Mouse (Mus musculus): ENCODE results near the gene Rspry1. TPM values are rescaled to one million over a fixed set of nuclear protein-coding genes. Genes with fewer than 3 reads are reported as not detected.

The Rspry1 gene
- polyA plus RNA-seq (2012; rRNA removed), result 18.7 and 20.0 TPM in 2 replicates
- polyA plus RNA-seq (2014; fragmentation: Nextera tagmentation; extraction: Ambion mirVana), result 36.1 and 39.5 TPM in 2 replicates

- Histone ChIP-seq H3K4me3 (replicated peaks; ENCODE audit: low read length) (peak within 1 kb of the TSS; percentile 100), H3K27ac (replicated peaks; ENCODE audit: low read depth, low read length) (peak within 1 kb of the TSS; percentile 87), H3K27me3 (ENCODE audit: control insufficient read depth, insufficient read depth, low read length) (no peaks in the 10 kb centered on the region), H3K4me2 (replicated peaks; ENCODE audit: low read depth, low read length, severe bottlenecking) (peak within 1 kb of the TSS; percentile 88), H3K36me3 (ENCODE audit: control insufficient read depth, insufficient read depth, low read length) (no peaks in the 10 kb centered on the region; the same call in 1 of the 2 replicates), H3K9me3 (ENCODE audit: control insufficient read depth, low read length) (no peaks in the 10 kb centered on the region), H3K9ac (ENCODE audit: low read depth, low read length, severe bottlenecking) (peak within 1 kb of the TSS; percentile 92), H3K4me1 (ENCODE audit: control insufficient read depth, insufficient read depth, low read length) (peaks cover 18% of the 10 kb centered on the region)
- under 1% methylated on average over 54 of the region's 55 CpGs for WGBS
- peak; percentile 85; the same call in 1 of the 2 replicates for TF ChIP-seq POLR2A (IDR thresholded peaks at IDR 0.05; ENCODE audit: borderline replicate concordance, extremely low read depth, insufficient read depth, insufficient read length)
- DNase-seq (ENCODE audit: low spot score) (peak; percentile 100), ATAC-seq (ENCODE audit: low FRiP score, low read depth) (peak; percentile 100)
Observed at GRCm38 (mm10) chr8:94601607-94602385, at the start of gene Rspry1, which contains the start of gene Fam192a. Gene Rspry1, plus strand, starts transcription at chr8:94601937. Gene Fam192a, minus strand, starts transcription at chr8:94601997.

- TF ChIP-seq POLR2A (IDR thresholded peaks at IDR 0.05; ENCODE audit: borderline replicate concordance, extremely low read depth, insufficient read depth, insufficient read length), result no peak
- H3K36me3 ChIP-seq (ENCODE audit: control insufficient read depth, insufficient read depth, low read length), result no peaks in the 10 kb centered on the region
- ATAC-seq (ENCODE audit: low FRiP score, low read depth), result no peak
- no peak overlapping the region for H3K4me3 ChIP-seq (replicated peaks; ENCODE audit: low read length)
- DNase-seq (ENCODE audit: low spot score), result no peak
- no peaks in the 10 kb centered on the region for H3K27me3 ChIP-seq (ENCODE audit: control insufficient read depth, insufficient read depth, low read length)
- H3K4me2 ChIP-seq (replicated peaks; ENCODE audit: low read depth, low read length, severe bottlenecking), result no peak overlapping the region
- no peak overlapping the region for H3K27ac ChIP-seq (replicated peaks; ENCODE audit: low read depth, low read length)
- no peak overlapping the region for H3K9ac ChIP-seq (ENCODE audit: low read depth, low read length, severe bottlenecking)
- H3K9me3 ChIP-seq (ENCODE audit: control insufficient read depth, low read length), result no peaks in the 10 kb centered on the region
- H3K4me1 ChIP-seq (ENCODE audit: control insufficient read depth, insufficient read depth, low read length), result no peaks in the 10 kb centered on the region; the same call in 1 of the 2 replicates
- 88% methylated on average over 2 of the region's 2 CpGs for WGBS
Observed at GRCm38 (mm10) chr8:94552696-94553095, 49.0 kb upstream of the Rspry1 start.

GRCm38 (mm10) chr8:94557281-94557680, 44.5 kb upstream of the Rspry1 start:
- Histone ChIP-seq H3K4me2 (replicated peaks; ENCODE audit: low read depth, low read length, severe bottlenecking) (no peak overlapping the region), H3K27me3 (ENCODE audit: control insufficient read depth, insufficient read depth, low read length) (no peaks in the 10 kb centered on the region), H3K9me3 (ENCODE audit: control insufficient read depth, low read length) (no peaks in the 10 kb centered on the region), H3K4me3 (replicated peaks; ENCODE audit: low read length) (no peak overlapping the region), H3K27ac (replicated peaks; ENCODE audit: low read depth, low read length) (no peak overlapping the region), H3K36me3 (ENCODE audit: control insufficient read depth, insufficient read depth, low read length) (no peaks in the 10 kb centered on the region), H3K9ac (ENCODE audit: low read depth, low read length, severe bottlenecking) (no peak overlapping the region), H3K4me1 (ENCODE audit: control insufficient read depth, insufficient read depth, low read length) (no peaks in the 10 kb centered on the region)
- no peak for TF ChIP-seq POLR2A (IDR thresholded peaks at IDR 0.05; ENCODE audit: borderline replicate concordance, extremely low read depth, insufficient read depth, insufficient read length)
- ATAC-seq (ENCODE audit: low FRiP score, low read depth), result no peak
- no peak for DNase-seq (ENCODE audit: low spot score)
- WGBS, result 52% methylated on average over 3 of the region's 3 CpGs

GRCm38 (mm10) chr8:94561256-94561655, 40.5 kb upstream of the Rspry1 start:
- ATAC-seq (ENCODE audit: low FRiP score, low read depth) (no peak), DNase-seq (ENCODE audit: low spot score) (no peak)
- Histone ChIP-seq H3K27me3 (ENCODE audit: control insufficient read depth, insufficient read depth, low read length) (no peaks in the 10 kb centered on the region), H3K4me2 (replicated peaks; ENCODE audit: low read depth, low read length, severe bottlenecking) (no peak overlapping the region), H3K36me3 (ENCODE audit: control insufficient read depth, insufficient read depth, low read length) (no peaks in the 10 kb centered on the region), H3K27ac (replicated peaks; ENCODE audit: low read depth, low read length) (no peak overlapping the region), H3K9me3 (ENCODE audit: control insufficient read depth, low read length) (no peaks in the 10 kb centered on the region), H3K4me3 (replicated peaks; ENCODE audit: low read length) (no peak overlapping the region), H3K9ac (ENCODE audit: low read depth, low read length, severe bottlenecking) (no peak overlapping the region), H3K4me1 (ENCODE audit: control insufficient read depth, insufficient read depth, low read length) (no peaks in the 10 kb centered on the region)
- WGBS, result 76% methylated on average over 5 of the region's 5 CpGs
- TF ChIP-seq POLR2A (IDR thresholded peaks at IDR 0.05; ENCODE audit: borderline replicate concordance, extremely low read depth, insufficient read depth, insufficient read length), result no peak

GRCm38 (mm10) chr8:94564421-94564820, 37.3 kb upstream of the Rspry1 start:
- no peak overlapping the region for H3K9ac ChIP-seq (ENCODE audit: low read depth, low read length, severe bottlenecking)
- H3K9me3 ChIP-seq (ENCODE audit: control insufficient read depth, low read length), result no peaks in the 10 kb centered on the region
- no peak for TF ChIP-seq POLR2A (IDR thresholded peaks at IDR 0.05; ENCODE audit: borderline replicate concordance, extremely low read depth, insufficient read depth, insufficient read length)
- 0 out of 2 replicates have a peak, but pooled peaks cover 4% of the 10 kb centered on the region for H3K4me1 ChIP-seq (ENCODE audit: control insufficient read depth, insufficient read depth, low read length)
- H3K27ac ChIP-seq (replicated peaks; ENCODE audit: low read depth, low read length), result no peak overlapping the region
- DNase-seq (ENCODE audit: low spot score) (no peak), ATAC-seq (ENCODE audit: low FRiP score, low read depth) (no peak)
- no peaks in the 10 kb centered on the region for H3K36me3 ChIP-seq (ENCODE audit: control insufficient read depth, insufficient read depth, low read length)
- no peaks in the 10 kb centered on the region for H3K27me3 ChIP-seq (ENCODE audit: control insufficient read depth, insufficient read depth, low read length)
- no peak overlapping the region for H3K4me2 ChIP-seq (replicated peaks; ENCODE audit: low read depth, low read length, severe bottlenecking)
- H3K4me3 ChIP-seq (replicated peaks; ENCODE audit: low read length), result no peak overlapping the region

Measured in limb, embryonic 14.5 days (tissue).